Mouse (Mus musculus) midbrain, embryonic 16.5 days (tissue): ENCODE results near the gene Gm7271. TPM values are rescaled to one million over a fixed set of nuclear protein-coding genes. Genes with fewer than 3 reads are reported as not detected.

ENCODE experiments used
- ATAC-seq: fragments of 200-750 bp; cut with Nextera tagmentation; 2 replicates; pipeline ENCODE4 v1.8.0; 2017; ENCODE audit warnings: moderate TSS enrichment
- H3K27ac ChIP-seq: fragments of 300-500 bp; sonication (generic); 2 replicates; pipeline ENCODE4 v1.5.1; 2014; ENCODE audit warnings: mild to moderate bottlenecking, low read length, mixed read lengths
- H3K27me3 ChIP-seq: fragments of 300-500 bp; sonication (generic); 2 replicates; pipeline ENCODE4 v1.6.1; 2014; ENCODE audit warnings: low read depth, low read length, mixed read lengths; ENCODE audit not compliant: control insufficient read depth, insufficient read depth
- H3K36me3 ChIP-seq: fragments of 300-500 bp; sonication (generic); 2 replicates; pipeline ENCODE4 v1.6.1; 2014; ENCODE audit warnings: mild to moderate bottlenecking, low read length, moderate library complexity, mixed read lengths; ENCODE audit not compliant: control insufficient read depth, insufficient read depth
- H3K4me1 ChIP-seq: fragments of 300-500 bp; sonication (generic); 2 replicates; pipeline ENCODE4 v1.6.1; 2014; ENCODE audit warnings: mild to moderate bottlenecking, low read length, mixed read lengths; ENCODE audit not compliant: control insufficient read depth, insufficient read depth
- H3K4me2 ChIP-seq: fragments of 300-500 bp; sonication (generic); 2 replicates; pipeline ENCODE4 v1.6.1; 2014; ENCODE audit warnings: mild to moderate bottlenecking, low read length, mixed read lengths
- H3K4me3 ChIP-seq: fragments of 300-500 bp; sonication (generic); 2 replicates; pipeline ENCODE4 v1.5.1; 2014; ENCODE audit warnings: low read depth, mild to moderate bottlenecking, low read length, moderate library complexity, mixed read lengths
- H3K9ac ChIP-seq: fragments of 300-500 bp; sonication (generic); 2 replicates; pipeline ENCODE4 v1.6.1; 2014; ENCODE audit warnings: low read depth, low read length, mixed read lengths
- H3K9me3 ChIP-seq: fragments of 300-500 bp; sonication (generic); replicated peaks from 2 replicates; pipeline ENCODE4 v1.6.1; 2014; ENCODE audit warnings: mild to moderate bottlenecking, low read length, mixed read lengths; ENCODE audit not compliant: control insufficient read depth, poor library complexity, severe bottlenecking
- WGBS: fragments of 180-500 bp; shearing (Covaris S2); extraction: QIAGEN DNeasy Blood & Tissue Kit; methylation state at CpG from one replicate; pipeline ENCODE4 v1.1.7; 2014; 5-methylcytosine and 5-hydroxymethylcytosine counted together
- polyA plus RNA-seq: library from polyadenylated mRNA; unstranded; fragments of >200 nt; fragmentation: Nextera tagmentation; extraction: Ambion mirVana; gene quantifications from 2 replicates; pipeline ENCODE4 v1.2.1, GENCODE M21; 2015

The Gm7271 gene
- not detected in 2 replicates for polyA plus RNA-seq

- Histone ChIP-seq H3K4me2 (no peak within 1 kb of the TSS), H3K27ac (no peak within 1 kb of the TSS), H3K27me3 (no peaks in the 10 kb centered on the region), H3K4me1 (no peaks in the 10 kb centered on the region), H3K9me3 (no peaks in the 10 kb centered on the region), H3K9ac (no peak within 1 kb of the TSS), H3K4me3 (no peak within 1 kb of the TSS), H3K36me3 (no peaks in the 10 kb centered on the region)
- no peak for ATAC-seq
- WGBS = 42% methylated on average over 5 of the region's 5 CpGs
Observed at GRCm38 (mm10) chr5:76483811-76484210, at the start of gene Gm7271. Gene Gm7271 (plus strand): TSS chr5:76484040.

DNA sequence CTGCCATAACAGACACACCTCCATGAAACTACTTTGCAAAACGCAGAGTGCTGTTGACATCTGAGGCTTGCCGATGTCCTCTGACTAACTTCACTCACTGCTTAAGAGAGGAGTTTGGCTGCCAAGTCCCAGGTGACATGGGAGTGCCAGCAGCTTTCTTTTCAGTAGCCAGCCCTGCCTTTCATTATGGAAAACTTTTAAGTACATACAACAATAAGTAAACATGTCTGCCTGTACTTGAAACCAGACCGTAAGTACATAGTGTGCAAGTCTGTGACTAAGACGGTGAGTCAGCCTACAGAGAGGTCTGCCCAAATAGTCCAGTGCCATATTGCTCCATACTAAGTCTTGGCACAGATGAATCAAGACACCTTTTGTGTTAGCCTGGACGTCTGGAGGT lies 46.7 kb upstream of the Gm7271 start:
- Histone ChIP-seq H3K36me3 (no peaks in the 10 kb centered on the region), H3K27ac (no peak overlapping the region), H3K4me1 (no peaks in the 10 kb centered on the region), H3K4me3 (no peak overlapping the region), H3K9me3 (peaks cover 6% of the 10 kb centered on the region; the same call in 1 of the 2 replicates), H3K9ac (no peak overlapping the region), H3K4me2 (no peak overlapping the region), H3K27me3 (no peaks in the 10 kb centered on the region)
- no peak for ATAC-seq
- 85% methylated on average over 5 of the region's 5 CpGs for WGBS

GRCm38 (mm10) chr5:76437696-76438095 lies 46.1 kb upstream of the Gm7271 start:
- Histone ChIP-seq H3K9me3 (peaks cover 6% of the 10 kb centered on the region; the same call in 1 of the 2 replicates), H3K4me2 (no peak overlapping the region), H3K27me3 (no peaks in the 10 kb centered on the region), H3K9ac (no peak overlapping the region), H3K4me3 (no peak overlapping the region), H3K4me1 (no peaks in the 10 kb centered on the region), H3K36me3 (no peaks in the 10 kb centered on the region), H3K27ac (no peak overlapping the region)
- 83% methylated on average over 8 of the region's 8 CpGs for WGBS
- no peak for ATAC-seq

- WGBS = 79% methylated on average over 4 of the region's 4 CpGs
- Histone ChIP-seq H3K27me3 (no peaks in the 10 kb centered on the region), H3K27ac (no peak overlapping the region), H3K4me2 (no peak overlapping the region), H3K9ac (no peak overlapping the region), H3K9me3 (no peaks in the 10 kb centered on the region), H3K4me1 (no peaks in the 10 kb centered on the region), H3K4me3 (no peak overlapping the region), H3K36me3 (no peaks in the 10 kb centered on the region)
- ATAC-seq = no peak
Observed at GRCm38 (mm10) chr5:76441431-76441830, 42.4 kb upstream of the Gm7271 start.

GRCm38 (mm10) chr5:76474931-76475330 lies 8.9 kb upstream of the Gm7271 start:
- Histone ChIP-seq H3K4me2 (no peak overlapping the region), H3K9me3 (no peaks in the 10 kb centered on the region), H3K4me3 (no peak overlapping the region), H3K9ac (no peak overlapping the region), H3K4me1 (no peaks in the 10 kb centered on the region), H3K27ac (no peak overlapping the region), H3K27me3 (no peaks in the 10 kb centered on the region), H3K36me3 (no peaks in the 10 kb centered on the region)
- WGBS = 89% methylated on average over 2 of the region's 2 CpGs
- ATAC-seq = no peak

DNA sequence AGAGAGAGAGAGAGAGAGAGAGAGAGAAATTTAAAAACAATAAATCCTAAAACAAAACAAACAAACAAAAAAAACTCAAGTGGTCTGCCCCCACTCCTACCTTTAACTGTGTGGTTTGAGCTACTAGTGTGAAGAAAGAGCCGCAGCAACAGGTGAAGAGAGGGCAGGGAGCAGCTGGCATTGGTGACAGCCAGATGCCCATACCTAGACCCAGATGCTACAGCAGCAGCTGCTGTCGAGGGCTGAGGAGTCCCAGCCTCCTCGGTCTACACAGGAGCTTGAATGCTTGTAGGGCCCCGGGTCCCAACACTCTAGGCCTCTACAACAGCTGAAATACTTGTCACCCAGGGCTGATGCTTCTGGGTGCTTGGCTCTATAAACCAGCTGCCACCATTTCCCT lies 7.0 kb upstream of the Gm7271 start:
- no peak overlapping the region for H3K27ac ChIP-seq
- 78% methylated on average over 4 of the region's 4 CpGs for whole genome bisulfite sequencing
- no peaks in the 10 kb centered on the region for H3K36me3 ChIP-seq
- H3K4me1 ChIP-seq = no peaks in the 10 kb centered on the region
- no peak overlapping the region for H3K9ac ChIP-seq
- no peaks in the 10 kb centered on the region for H3K27me3 ChIP-seq
- H3K4me2 ChIP-seq = no peak overlapping the region
- H3K9me3 ChIP-seq = no peaks in the 10 kb centered on the region
- ATAC-seq = no peak
- no peak overlapping the region for H3K4me3 ChIP-seq

GRCm38 (mm10) chr5:76477764-76478163 lies 6.1 kb upstream of the Gm7271 start:
- 0 out of 2 replicates have a peak, but pooled peaks have one; percentile 39 for ATAC-seq
- Histone ChIP-seq H3K4me3 (no peak overlapping the region), H3K27ac (no peak overlapping the region), H3K9ac (no peak overlapping the region), H3K4me2 (peak overlapping the region; percentile 27; the same call in 1 of the 2 replicates), H3K4me1 (no peaks in the 10 kb centered on the region), H3K9me3 (no peaks in the 10 kb centered on the region), H3K36me3 (no peaks in the 10 kb centered on the region), H3K27me3 (no peaks in the 10 kb centered on the region)
- WGBS = 38% methylated on average over 9 of the region's 9 CpGs

DNA sequence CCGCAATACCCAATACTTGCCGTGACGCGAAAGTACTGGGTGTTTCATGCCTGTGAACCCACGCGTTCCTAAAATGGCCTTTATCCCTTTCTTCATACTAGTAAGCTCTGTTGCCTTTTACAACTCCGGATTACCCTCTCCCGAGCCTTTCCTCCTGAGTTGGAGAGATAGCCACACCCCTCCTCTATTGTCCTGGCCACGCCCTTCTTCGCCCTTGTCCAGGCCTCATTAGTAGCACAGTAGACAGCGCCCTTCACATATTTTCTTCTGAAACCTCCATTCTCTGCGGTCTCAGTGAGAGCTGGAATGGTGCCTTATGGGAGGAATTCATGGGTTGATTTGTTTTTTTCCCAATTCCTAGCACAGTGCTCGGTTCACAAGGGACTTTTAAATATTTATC lies 11.3 kb downstream of the Gm7271 start:
- Histone ChIP-seq H3K9ac (no peak overlapping the region), H3K27ac (no peak overlapping the region), H3K27me3 (no peaks in the 10 kb centered on the region), H3K4me1 (no peaks in the 10 kb centered on the region), H3K36me3 (no peaks in the 10 kb centered on the region), H3K4me2 (no peak overlapping the region), H3K9me3 (no peaks in the 10 kb centered on the region), H3K4me3 (no peak overlapping the region)
- 72% methylated on average over 13 of the region's 13 CpGs for WGBS
- ATAC-seq = no peak

DNA sequence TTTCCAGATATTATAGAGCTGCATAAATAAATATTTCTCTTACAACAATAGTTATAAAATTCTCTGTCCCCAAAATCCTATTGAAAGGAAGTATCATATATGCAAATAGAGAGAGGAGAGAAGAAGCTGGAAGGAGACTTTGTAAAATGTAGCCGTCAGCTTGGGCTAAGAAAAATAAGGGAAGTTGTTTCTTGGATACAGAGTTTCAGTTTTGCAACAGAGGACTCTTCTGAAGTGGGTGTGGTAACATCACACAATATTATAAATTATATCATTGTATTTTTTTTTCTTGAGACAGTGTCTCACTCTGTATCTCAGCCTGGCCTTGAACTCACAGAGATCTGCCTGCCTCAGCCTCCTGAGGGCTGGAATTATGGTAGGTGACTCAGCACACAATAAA lies 38.6 kb downstream of the Gm7271 start:
- WGBS = 92% methylated on average over 1 of the region's 1 CpGs
- Histone ChIP-seq H3K4me2 (no peak overlapping the region), H3K4me1 (no peaks in the 10 kb centered on the region), H3K27ac (no peak overlapping the region), H3K9me3 (no peaks in the 10 kb centered on the region), H3K36me3 (no peaks in the 10 kb centered on the region), H3K27me3 (no peaks in the 10 kb centered on the region), H3K9ac (no peak overlapping the region), H3K4me3 (no peak overlapping the region)
- no peak for ATAC-seq
